Mouse (Mus musculus) lung, postnatal 0 days (tissue): ENCODE measurements at regions not wholly inside any gene's neighbourhood (a gene's known extent, or its start where the extent isn't known, plus 50 kb on each side); places are given as distances from the start of the nearest gene placed in this dataset.

Experiments used
- ATAC-seq: fragments of 200-750 bp; cut with Nextera tagmentation; 2 replicates; pipeline ENCODE4 v1.8.0; 2017; ENCODE audit warnings: moderate library complexity
- DNase-seq: peaks from one replicate; pipeline ENCODE4 v3.0.0-alpha.2; 2016; ENCODE audit warnings: low spot score
- H3K27ac ChIP-seq: fragments of 300-500 bp; sonication (generic); 2 replicates; pipeline ENCODE4 v1.5.1; 2014; ENCODE audit warnings: antibody characterized with exemption, mild to moderate bottlenecking, low read length, mixed read lengths
- H3K27me3 ChIP-seq: fragments of 300-500 bp; sonication (generic); replicated peaks from 2 replicates; pipeline ENCODE4 v1.6.1; 2014; ENCODE audit warnings: low read length, mixed read lengths; ENCODE audit not compliant: insufficient read depth
- H3K36me3 ChIP-seq: fragments of 300-500 bp; sonication (generic); 2 replicates; pipeline ENCODE4 v1.6.1; 2014; ENCODE audit warnings: low read length, mixed read lengths; ENCODE audit not compliant: insufficient read depth
- H3K4me1 ChIP-seq: fragments of 300-500 bp; sonication (generic); 2 replicates; pipeline ENCODE4 v1.6.1; 2014; ENCODE audit warnings: antibody characterized with exemption, low read depth, low read length, mixed read lengths; ENCODE audit not compliant: insufficient read depth
- H3K4me2 ChIP-seq: fragments of 300-500 bp; sonication (generic); replicated peaks from 2 replicates; pipeline ENCODE4 v1.6.1; 2014; ENCODE audit warnings: low read depth, mild to moderate bottlenecking, low read length, moderate library complexity, mixed read lengths
- H3K4me3 ChIP-seq: fragments of 300-500 bp; sonication (generic); 2 replicates; pipeline ENCODE4 v1.5.1; 2014; ENCODE audit warnings: low read depth, low read length
- H3K9ac ChIP-seq: fragments of 300-500 bp; sonication (generic); replicated peaks from 2 replicates; pipeline ENCODE4 v1.6.1; 2014; ENCODE audit warnings: low read depth, mild to moderate bottlenecking
- H3K9me3 ChIP-seq: fragments of 300-500 bp; sonication (generic); 2 replicates; pipeline ENCODE4 v1.6.1; 2016; ENCODE audit warnings: low read length, mixed read lengths
- CTCF ChIP-seq: IDR thresholded peaks from 2 replicates; pipeline ENCODE4 v1.5.1; 2016; ENCODE audit warnings: antibody characterized with exemption, mild to moderate bottlenecking
- EP300 ChIP-seq: IDR thresholded peaks from 2 replicates; pipeline ENCODE4 v1.6.1; 2016; ENCODE audit warnings: antibody characterized with exemption, mild to moderate bottlenecking, control low read depth
- WGBS: fragments of 180-500 bp; shearing (Covaris S2); extraction: QIAGEN DNeasy Blood & Tissue Kit; methylation state at CpG from one replicate; pipeline ENCODE4 v1.1.7; 2014; 5-methylcytosine and 5-hydroxymethylcytosine counted together

- ATAC-seq, result no peak
- no peak for TF ChIP-seq EP300
- no peak for TF ChIP-seq CTCF
- Histone ChIP-seq H3K36me3 (no peaks in the 10 kb centered on the region), H3K4me2 (no peak overlapping the region), H3K9ac (no peak overlapping the region), H3K27ac (no peak overlapping the region), H3K27me3 (peaks cover 3% of the 10 kb centered on the region; the same call in 1 of the 2 replicates), H3K9me3 (no peaks in the 10 kb centered on the region), H3K4me3 (no peak overlapping the region), H3K4me1 (no peaks in the 10 kb centered on the region)
- no peak for DNase-seq
- 66% methylated on average over 4 of the region's 4 CpGs for WGBS
These were observed 229.3 kb upstream of the Sall1 start for GRCm38 (mm10) chr8:89273276-89273675.

- peak; percentile 30 for DNase-seq
- Histone ChIP-seq H3K4me3 (peak overlapping the region; percentile 38), H3K36me3 (no peaks in the 10 kb centered on the region), H3K27me3 (peaks cover 3% of the 10 kb centered on the region; the same call in 1 of the 2 replicates), H3K27ac (no peak overlapping the region), H3K4me1 (no peaks in the 10 kb centered on the region), H3K9ac (0 out of 2 replicates have a peak overlapping the region, but pooled peaks have one; percentile 19), H3K4me2 (peak overlapping the region; percentile 62), H3K9me3 (no peaks in the 10 kb centered on the region)
- 2% methylated on average over 28 of the region's 28 CpGs for WGBS
- no peak for TF ChIP-seq CTCF
- no peak for TF ChIP-seq EP300
- ATAC-seq, result peak; percentile 32
These were observed 228.4 kb upstream of the Sall1 start for GRCm38 (mm10) chr8:89272381-89272815.

- peak overlapping the region; percentile 62 for H3K4me2 ChIP-seq
- WGBS, result 28% methylated on average over 22 of the region's 22 CpGs
- DNase-seq (no peak), ATAC-seq (no peak)
- TF ChIP-seq CTCF (no peak), EP300 (no peak)
- no peaks in the 10 kb centered on the region for H3K4me1 ChIP-seq
- H3K9ac ChIP-seq, result 0 out of 2 replicates have a peak overlapping the region, but pooled peaks have one; percentile 19
- H3K9me3 ChIP-seq, result no peaks in the 10 kb centered on the region
- H3K4me3 ChIP-seq, result peak overlapping the region; percentile 38
- no peaks in the 10 kb centered on the region for H3K36me3 ChIP-seq
- H3K27me3 ChIP-seq, result peaks cover 3% of the 10 kb centered on the region; the same call in 1 of the 2 replicates
- no peak overlapping the region for H3K27ac ChIP-seq
These were observed 227.7 kb upstream of the Sall1 start for GRCm38 (mm10) chr8:89271381-89272355.

- no peak for DNase-seq
- no peaks in the 10 kb centered on the region for H3K9me3 ChIP-seq
- H3K27me3 ChIP-seq, result peaks cover 3% of the 10 kb centered on the region; the same call in 1 of the 2 replicates
- no peak for ATAC-seq
- H3K36me3 ChIP-seq, result no peaks in the 10 kb centered on the region
- WGBS, result 16% methylated on average over 1 of the region's 1 CpGs
- no peak overlapping the region for H3K27ac ChIP-seq
- no peaks in the 10 kb centered on the region for H3K4me1 ChIP-seq
- no peak overlapping the region for H3K9ac ChIP-seq
- no peak for TF ChIP-seq EP300
- no peak for TF ChIP-seq CTCF
- no peak overlapping the region for H3K4me2 ChIP-seq
- no peak overlapping the region for H3K4me3 ChIP-seq
These were observed 226.0 kb upstream of the Sall1 start for GRCm38 (mm10) chr8:89270001-89270400.

GRCm38 (mm10) chr8:89261163-89261812 is 217.3 kb upstream of the Sall1 start:
- DNase-seq (peak; percentile 26), ATAC-seq (peak; percentile 81)
- no peaks in the 10 kb centered on the region for H3K9me3 ChIP-seq
- 58% methylated on average over 15 of the region's 15 CpGs for WGBS
- TF ChIP-seq CTCF (no peak), EP300 (peak; percentile 71)
- H3K4me2 ChIP-seq, result no peak overlapping the region
- no peaks in the 10 kb centered on the region for H3K4me1 ChIP-seq
- H3K27me3 ChIP-seq, result no peaks in the 10 kb centered on the region
- H3K9ac ChIP-seq, result no peak overlapping the region
- no peak overlapping the region for H3K27ac ChIP-seq
- H3K36me3 ChIP-seq, result no peaks in the 10 kb centered on the region
- no peak overlapping the region for H3K4me3 ChIP-seq

GRCm38 (mm10) chr8:89259881-89260280 is 215.9 kb upstream of the Sall1 start:
- DNase-seq, result peak; percentile 45
- H3K36me3 ChIP-seq, result no peaks in the 10 kb centered on the region
- 58% methylated on average over 5 of the region's 5 CpGs for whole genome bisulfite sequencing
- H3K9ac ChIP-seq, result no peak overlapping the region
- no peak for TF ChIP-seq CTCF
- TF ChIP-seq EP300, result peak; percentile 93
- H3K27me3 ChIP-seq, result no peaks in the 10 kb centered on the region
- H3K4me1 ChIP-seq, result no peaks in the 10 kb centered on the region
- ATAC-seq, result peak; percentile 72
- no peaks in the 10 kb centered on the region for H3K9me3 ChIP-seq
- no peak overlapping the region for H3K4me2 ChIP-seq
- H3K27ac ChIP-seq, result no peak overlapping the region
- H3K4me3 ChIP-seq, result no peak overlapping the region
